Mouse (Mus musculus) heart, postnatal 25 days (tissue): Measurements from ENCODE around the gene Tex48. TPM values are rescaled to one million over a fixed set of nuclear protein-coding genes. Genes with fewer than 3 reads are reported as not detected.

Experiments
- DNase-seq: peaks from one replicate; pipeline ENCODE4 v3.0.0; 2022; ENCODE audit warnings: low spot score
- intact Hi-C: fragments of 180-260 bp; cut with DNase I; formaldehyde crosslinking; loops from one replicate; pipeline ENCODE4 v1.15.1; 2025
- total RNA-seq, 2 experiments: library from RNA; stranded (reverse); gene quantifications; 2 replicates each; pipeline ENCODE4 v1.2.3; 2021

Gene Tex48
- not detected for total RNA-seq

GRCm38 (mm10) chr4:63622378-63622835 lies at the start of gene Tex48:
TSS of gene Tex48 (minus strand) at chr4:63622428.
- intact Hi-C loops, result loop anchor here (5.0 kb wide), 1 partner anchor 325 kb away; no protein-coding TSS in a partner anchor
- no peak for DNase-seq

GRCm38 (mm10) chr4:63668255-63668654 lies 46.0 kb upstream of the Tex48 start:
- intact Hi-C loops, result no loop called here
- DNase-seq, result no peak

GRCm38 (mm10) chr4:63665738-63666137 lies 43.5 kb upstream of the Tex48 start:
- intact Hi-C loops, result no loop called here
- no peak for DNase-seq

- intact Hi-C loops, result no loop called here
- no peak for DNase-seq
Observed at GRCm38 (mm10) chr4:63663279-63663678, 41.1 kb upstream of the Tex48 start, which contains the start of gene Gm11214. TSS of gene Gm11214 (minus strand) at chr4:63663379.

- no peak for DNase-seq
- intact Hi-C loops, result no loop called here
Observed at GRCm38 (mm10) chr4:63661857-63662256, 39.6 kb upstream of the Tex48 start.

- intact Hi-C loops, result no loop called here
- DNase-seq, result no peak
Observed at GRCm38 (mm10) chr4:63661426-63661825, 39.2 kb upstream of the Tex48 start.

- intact Hi-C loops, result no loop called here
- DNase-seq, result no peak
Observed at GRCm38 (mm10) chr4:63659775-63660174, 37.5 kb upstream of the Tex48 start.

- DNase-seq, result no peak
- intact Hi-C loops, result no loop called here
Observed at GRCm38 (mm10) chr4:63659086-63659485, 36.9 kb upstream of the Tex48 start.

- intact Hi-C loops, result no loop called here
- no peak for DNase-seq
Observed at GRCm38 (mm10) chr4:63654381-63654780, 32.2 kb upstream of the Tex48 start.

GRCm38 (mm10) chr4:63643956-63644726 lies 21.9 kb upstream of the Tex48 start:
- intact Hi-C loops, result no loop called here
- DNase-seq, result no peak

- no peak for DNase-seq
- intact Hi-C loops, result no loop called here
Observed at GRCm38 (mm10) chr4:63639842-63640241, 17.6 kb upstream of the Tex48 start.

GRCm38 (mm10) chr4:63638603-63639002 lies 16.4 kb upstream of the Tex48 start:
- intact Hi-C loops, result no loop called here
- DNase-seq, result no peak

GRCm38 (mm10) chr4:63633181-63633580 lies 11.0 kb upstream of the Tex48 start:
- intact Hi-C loops, result no loop called here
- no peak for DNase-seq

GRCm38 (mm10) chr4:63627111-63627510 lies 4.9 kb upstream of the Tex48 start:
- DNase-seq, result no peak

GRCm38 (mm10) chr4:63625563-63626080 lies 3.4 kb upstream of the Tex48 start:
- intact Hi-C loops, result no loop called here
- DNase-seq, result no peak

More at GRCm38 (mm10) chr4:63627111-63627510, 4.9 kb upstream of the Tex48 start:
- intact Hi-C loops, result no loop called here

GRCm38 (mm10) chr4:63621861-63622260 lies 367 bp downstream of the Tex48 start:
- no peak for DNase-seq
- intact Hi-C loops, result loop anchor here (5.0 kb wide), 1 partner anchor 325 kb away; no protein-coding TSS in a partner anchor

- intact Hi-C loops, result no loop called here
- DNase-seq, result no peak
Observed at GRCm38 (mm10) chr4:63608391-63608790, 13.8 kb downstream of the Tex48 start.

- no peak for DNase-seq
- intact Hi-C loops, result no loop called here
Observed at GRCm38 (mm10) chr4:63605968-63606367, 16.3 kb downstream of the Tex48 start.

- no peak for DNase-seq
- intact Hi-C loops, result no loop called here
Observed at GRCm38 (mm10) chr4:63605545-63605944, 16.7 kb downstream of the Tex48 start.

- intact Hi-C loops, result no loop called here
- no peak for DNase-seq
Observed at GRCm38 (mm10) chr4:63604945-63605344, 17.3 kb downstream of the Tex48 start, which contains the start of gene Gm11213. TSS of gene Gm11213 (minus strand) at chr4:63605261.

- DNase-seq, result no peak
- intact Hi-C loops, result no loop called here
Observed at GRCm38 (mm10) chr4:63601263-63601662, 21.0 kb downstream of the Tex48 start.
